Mouse (Mus musculus): ENCODE data around the gene Zfp30. TPM values are rescaled to one million over a fixed set of nuclear protein-coding genes. Genes with fewer than 3 reads are reported as not detected.

The Zfp30 gene
- polyA plus RNA-seq, 1 experiment from 2014 or later = 9.0 TPM

DNA sequence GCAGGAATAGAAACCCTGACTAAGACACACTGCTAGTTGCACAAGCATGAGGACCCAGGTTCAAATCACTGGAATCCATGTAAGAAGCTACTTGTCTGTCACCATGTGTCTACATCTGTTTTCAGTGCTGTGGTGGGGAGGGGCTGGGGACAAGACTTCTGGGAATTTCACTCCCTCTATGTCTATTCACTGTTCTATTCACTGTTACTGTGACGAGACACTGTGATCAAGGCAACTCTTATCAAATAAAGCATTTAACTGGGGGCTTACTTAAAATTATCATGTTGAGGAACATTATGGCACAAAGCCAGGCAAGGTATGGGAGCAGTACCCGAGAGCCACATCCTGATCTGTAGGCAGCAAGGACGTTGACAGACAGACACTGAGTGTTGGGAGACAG lies 55.5 kb downstream of the Zfp30 start:
- no peak for ATAC-seq (replicated peaks; ENCODE audit: insufficient number of reproducible peaks, low FRiP score, low TSS enrichment, low read depth)

DNA sequence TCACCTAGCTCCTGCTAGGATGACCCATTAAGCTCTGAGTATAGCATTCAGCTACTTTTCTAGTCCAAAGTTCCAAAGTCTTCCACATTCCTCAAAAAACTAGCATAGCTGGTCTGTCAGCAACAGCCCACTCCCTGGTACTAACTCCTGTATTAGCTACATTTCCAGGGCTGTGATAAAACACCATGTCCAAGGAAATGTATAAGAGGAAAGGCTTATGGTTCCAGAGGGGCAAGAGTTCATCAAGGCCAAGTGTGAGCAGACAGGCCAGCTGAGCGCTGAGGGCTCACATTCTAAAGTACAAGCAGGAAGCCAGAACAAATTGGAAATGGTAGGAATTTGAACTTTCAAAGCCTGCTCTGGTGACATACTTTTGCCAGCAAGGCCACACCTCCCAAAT lies 58.3 kb downstream of the Zfp30 start:
- Histone ChIP-seq H3K9me3 (replicated peaks; ENCODE audit: control insufficient read depth, low read length) (no peaks in the 10 kb centered on the region), H3K36me3 (replicated peaks; ENCODE audit: control insufficient read depth, insufficient read depth, low read depth, low read length) (no peaks in the 10 kb centered on the region; the same call in 1 of the 2 replicates), H3K4me3 (ENCODE audit: low read depth, low read length) (no peak overlapping the region), H3K4me1 (ENCODE audit: control insufficient read depth, insufficient read depth, low read length) (no peaks in the 10 kb centered on the region), H3K27me3 (ENCODE audit: control insufficient read depth, insufficient read depth, low read length) (no peaks in the 10 kb centered on the region), H3K4me2 (ENCODE audit: low read depth, low read length) (no peak overlapping the region), H3K27ac (replicated peaks; ENCODE audit: low read depth, low read length) (no peak overlapping the region), H3K9ac (replicated peaks; ENCODE audit: low read length) (no peak overlapping the region)
- ATAC-seq (replicated peaks; ENCODE audit: insufficient number of reproducible peaks, low FRiP score, low TSS enrichment, low read depth) (no peak), DNase-seq (ENCODE audit: low spot score) (no peak)
- 90% methylated on average over 1 of the region's 1 CpGs for WGBS

More for the DNA sequence above, 55.5 kb downstream of the Zfp30 start:
- Histone ChIP-seq H3K9me3 (replicated peaks; ENCODE audit: control insufficient read depth, low read length) (no peaks in the 10 kb centered on the region), H3K27me3 (ENCODE audit: control insufficient read depth, insufficient read depth, low read length) (no peaks in the 10 kb centered on the region), H3K9ac (replicated peaks; ENCODE audit: low read length) (no peak overlapping the region), H3K4me1 (ENCODE audit: control insufficient read depth, insufficient read depth, low read length) (no peaks in the 10 kb centered on the region), H3K4me2 (ENCODE audit: low read depth, low read length) (no peak overlapping the region), H3K36me3 (replicated peaks; ENCODE audit: control insufficient read depth, insufficient read depth, low read depth, low read length) (no peaks in the 10 kb centered on the region; the same call in 1 of the 2 replicates), H3K4me3 (ENCODE audit: low read depth, low read length) (no peak overlapping the region), H3K27ac (replicated peaks; ENCODE audit: low read depth, low read length) (no peak overlapping the region)
- DNase-seq (ENCODE audit: low spot score) = no peak
- 85% methylated on average over 3 of the region's 3 CpGs for WGBS

MicroRNA genes within 50 kb of the gene (microRNA counts, 519-probe panel; counts per million panel counts)
- not detected for microRNA mmu-miR-1964

Small RNA genes lying within 50 kb of the gene (microRNA-seq; reads per million reads assigned to microRNA genes)
- 4.2 reads per million for gene Mir1964 (ENCODE audit: borderline number of aligned reads)

Other genes with a start within 250 kb of the Zfp30 start
- gene Catsperg2, start 57.0 kb upstream of the Zfp30 start, polyA plus RNA-seq (2014; fragmentation: Nextera tagmentation; extraction: Ambion mirVana) = not detected in 2 replicates
- gene Zfp84, start 15.4 kb upstream of the Zfp30 start, polyA plus RNA-seq (2014; fragmentation: Nextera tagmentation; extraction: Ambion mirVana) = 15.3 and 15.9 TPM in 2 replicates
- 20.0 and 23.0 TPM in 2 replicates for gene Zfp790, start 32.1 kb downstream of the Zfp30 start, polyA plus RNA-seq (2014; fragmentation: Nextera tagmentation; extraction: Ambion mirVana)
- gene Zfp940, start 69.7 kb downstream of the Zfp30 start, polyA plus RNA-seq (2014; fragmentation: Nextera tagmentation; extraction: Ambion mirVana) = 9.4 and 10.7 TPM in 2 replicates
- 8.9 and 9.1 TPM in 2 replicates for gene Zfp420, start 76.0 kb downstream of the Zfp30 start, polyA plus RNA-seq (2014; fragmentation: Nextera tagmentation; extraction: Ambion mirVana)
- gene Zfp27, start 122.6 kb downstream of the Zfp30 start, polyA plus RNA-seq (2014; fragmentation: Nextera tagmentation; extraction: Ambion mirVana) = 14.8 and 15.5 TPM in 2 replicates
- gene Zfp383, start 124.2 kb downstream of the Zfp30 start, polyA plus RNA-seq (2014; fragmentation: Nextera tagmentation; extraction: Ambion mirVana) = 10.3 and 12.6 TPM in 2 replicates
- gene Zfp74, start 170.1 kb downstream of the Zfp30 start, polyA plus RNA-seq (2014; fragmentation: Nextera tagmentation; extraction: Ambion mirVana) = 10.0 and 13.7 TPM in 2 replicates
- 19.5 and 20.0 TPM in 2 replicates for gene Zfp568, start 200.0 kb downstream of the Zfp30 start, polyA plus RNA-seq (2014; fragmentation: Nextera tagmentation; extraction: Ambion mirVana)

Data from embryonic facial prominence, embryonic 11.5 days (tissue).